Mouse (Mus musculus) stomach, embryonic 14.5 days (tissue): Measurements from ENCODE around the gene Cfp. TPM values are rescaled to one million over a fixed set of nuclear protein-coding genes. Genes with fewer than 3 reads are reported as not detected.
A peak's percentile ranks its signal among the peaks of the same experiment; 100 is the strongest.

Experiments used
- ATAC-seq: fragments of 200-750 bp; cut with Nextera tagmentation; 2 replicates; pipeline ENCODE4 v1.8.0; 2017; ENCODE audit warnings: low read depth, moderate TSS enrichment; ENCODE audit not compliant: insufficient number of reproducible peaks, insufficient read depth, low FRiP score
- H3K27ac ChIP-seq: fragments of 300-500 bp; sonication (generic); 2 replicates; pipeline ENCODE4 v1.5.1; 2014; ENCODE audit warnings: mild to moderate bottlenecking, low read length, moderate library complexity, mixed read lengths
- H3K27me3 ChIP-seq: fragments of 300-500 bp; sonication (generic); 2 replicates; pipeline ENCODE4 v1.6.1; 2014; ENCODE audit warnings: low read length, control low read depth, mixed read lengths; ENCODE audit not compliant: control insufficient read depth, insufficient read depth
- H3K36me3 ChIP-seq: fragments of 300-500 bp; sonication (generic); 2 replicates; pipeline ENCODE4 v1.6.1; 2014; ENCODE audit warnings: mild to moderate bottlenecking, control low read depth, low read length, moderate library complexity, mixed read lengths; ENCODE audit not compliant: control insufficient read depth, insufficient read depth
- H3K4me1 ChIP-seq: fragments of 300-500 bp; sonication (generic); 2 replicates; pipeline ENCODE4 v1.6.1; 2014; ENCODE audit warnings: low read length, control low read depth, mixed read lengths; ENCODE audit not compliant: control insufficient read depth, insufficient read depth
- H3K4me2 ChIP-seq: fragments of 300-500 bp; sonication (generic); replicated peaks from 2 replicates; pipeline ENCODE4 v1.6.1; 2014; ENCODE audit warnings: low read depth, low read length, control low read depth
- H3K4me3 ChIP-seq: fragments of 300-500 bp; sonication (generic); 2 replicates; pipeline ENCODE4 v1.5.1; 2014; ENCODE audit warnings: low read depth, low read length, control low read depth
- H3K9ac ChIP-seq: fragments of 300-500 bp; sonication (generic); replicated peaks from 2 replicates; pipeline ENCODE4 v1.6.1; 2014; ENCODE audit warnings: low read depth, mild to moderate bottlenecking, control low read depth, low read length, moderate library complexity, mixed read lengths
- H3K9me3 ChIP-seq: fragments of 300-500 bp; sonication (generic); 2 replicates; pipeline ENCODE4 v1.6.1; 2016; ENCODE audit warnings: low read depth, low read length, control low read depth; ENCODE audit not compliant: control insufficient read depth
- WGBS: fragments of 180-500 bp; shearing (Covaris S2); extraction: QIAGEN DNeasy Blood & Tissue Kit; methylation state at CpG from one replicate; pipeline ENCODE4 v1.1.7; 2014; 5-methylcytosine and 5-hydroxymethylcytosine counted together
- polyA plus RNA-seq: library from polyadenylated mRNA; unstranded; fragments of >200 nt; fragmentation: Nextera tagmentation; extraction: Ambion mirVana; gene quantifications from 2 replicates; pipeline ENCODE4 v1.2.1, GENCODE M21; 2014

The Cfp gene
- polyA plus RNA-seq = 5.3 TPM in 2 replicates

GRCm38 (mm10) chrX:20931364-20931763, at the start of gene Cfp:
Gene Cfp, minus strand, starts transcription at chrX:20931555.
- Histone ChIP-seq H3K27ac (no peak within 1 kb of the TSS), H3K4me1 (no peaks in the 10 kb centered on the region), H3K36me3 (no peaks in the 10 kb centered on the region; the same call in 1 of the 2 replicates), H3K4me2 (no peak within 1 kb of the TSS), H3K4me3 (no peak within 1 kb of the TSS), H3K9me3 (no peaks in the 10 kb centered on the region), H3K9ac (no peak within 1 kb of the TSS), H3K27me3 (no peaks in the 10 kb centered on the region)
- 65% methylated on average over 1 of the region's 1 CpGs for WGBS
- no peak for ATAC-seq

- H3K36me3 ChIP-seq = no peaks in the 10 kb centered on the region
- H3K27ac ChIP-seq = no peak overlapping the region
- no peaks in the 10 kb centered on the region for H3K4me1 ChIP-seq
- no peak overlapping the region for H3K4me2 ChIP-seq
- no peaks in the 10 kb centered on the region for H3K9me3 ChIP-seq
- no peaks in the 10 kb centered on the region for H3K27me3 ChIP-seq
- ATAC-seq = no peak
- no peak overlapping the region for H3K9ac ChIP-seq
- WGBS = 76% methylated on average over 1 of the region's 1 CpGs
- H3K4me3 ChIP-seq = no peak overlapping the region
Observed at GRCm38 (mm10) chrX:20980901-20981300, 49.5 kb upstream of the Cfp start.

- Histone ChIP-seq H3K4me3 (peak within 1 kb of the TSS; percentile 45), H3K4me2 (peak within 1 kb of the TSS; percentile 36), H3K9me3 (no peaks in the 10 kb centered on the region), H3K4me1 (no peaks in the 10 kb centered on the region), H3K9ac (no peak within 1 kb of the TSS), H3K27ac (peak within 1 kb of the TSS; percentile 67), H3K36me3 (peaks cover 2% of the 10 kb centered on the region; the same call in 1 of the 2 replicates), H3K27me3 (no peaks in the 10 kb centered on the region)
- ATAC-seq = peak; percentile 95
- WGBS = 17% methylated on average over 57 of the region's 57 CpGs
Observed at GRCm38 (mm10) chrX:20961477-20962378, 30.4 kb upstream of the Cfp start, which contains the start of gene Uxt. Gene Uxt, minus strand, starts transcription at chrX:20962017.

GRCm38 (mm10) chrX:20950191-20950880, 19.0 kb upstream of the Cfp start, which contains the start of gene Elk1:
Gene Elk1, minus strand, starts transcription at chrX:20950608.
- H3K36me3 ChIP-seq = no peaks in the 10 kb centered on the region

GRCm38 (mm10) chrX:20946055-20946454, 14.7 kb upstream of the Cfp start:
- no peaks in the 10 kb centered on the region for H3K27me3 ChIP-seq
- H3K9ac ChIP-seq = no peak overlapping the region
- WGBS = 14% methylated on average over 4 of the region's 4 CpGs
- H3K27ac ChIP-seq = no peak overlapping the region
- no peaks in the 10 kb centered on the region for H3K9me3 ChIP-seq
- no peaks in the 10 kb centered on the region for H3K36me3 ChIP-seq
- no peaks in the 10 kb centered on the region for H3K4me1 ChIP-seq
- no peak overlapping the region for H3K4me3 ChIP-seq
- no peak overlapping the region for H3K4me2 ChIP-seq
- ATAC-seq = no peak

More at GRCm38 (mm10) chrX:20950191-20950880, 19.0 kb upstream of the Cfp start, which contains the start of gene Elk1:
- H3K9me3 ChIP-seq = no peaks in the 10 kb centered on the region
- H3K9ac ChIP-seq = no peak within 1 kb of the TSS; the same call in 1 of the 2 replicates
- H3K4me3 ChIP-seq = peak within 1 kb of the TSS; percentile 55
- peak within 1 kb of the TSS; percentile 42 for H3K4me2 ChIP-seq
- peak; percentile 97 for ATAC-seq
- H3K4me1 ChIP-seq = no peaks in the 10 kb centered on the region
- H3K27ac ChIP-seq = no peak within 1 kb of the TSS
- H3K27me3 ChIP-seq = no peaks in the 10 kb centered on the region
- 15% methylated on average over 30 of the region's 30 CpGs for WGBS

GRCm38 (mm10) chrX:20931963-20932362, 608 bp upstream of the Cfp start:
- H3K27me3 ChIP-seq = no peaks in the 10 kb centered on the region
- ATAC-seq = no peak
- no peaks in the 10 kb centered on the region; the same call in 1 of the 2 replicates for H3K36me3 ChIP-seq
- H3K9me3 ChIP-seq = no peaks in the 10 kb centered on the region
- WGBS = 90% methylated on average over 1 of the region's 1 CpGs
- no peak overlapping the region for H3K9ac ChIP-seq
- no peak overlapping the region for H3K4me2 ChIP-seq
- no peaks in the 10 kb centered on the region for H3K4me1 ChIP-seq
- H3K4me3 ChIP-seq = no peak overlapping the region
- no peak overlapping the region for H3K27ac ChIP-seq

- ATAC-seq = no peak
Observed at GRCm38 (mm10) chrX:20929859-20930258, 1.5 kb downstream of the Cfp start.

GRCm38 (mm10) chrX:20924976-20925375, 6.4 kb downstream of the Cfp start:
- Histone ChIP-seq H3K4me1 (no peaks in the 10 kb centered on the region), H3K27ac (no peak overlapping the region), H3K9me3 (no peaks in the 10 kb centered on the region), H3K36me3 (no peaks in the 10 kb centered on the region; the same call in 1 of the 2 replicates), H3K4me2 (no peak overlapping the region), H3K9ac (no peak overlapping the region), H3K4me3 (no peak overlapping the region), H3K27me3 (no peaks in the 10 kb centered on the region)
- ATAC-seq = no peak

More at GRCm38 (mm10) chrX:20929859-20930258, 1.5 kb downstream of the Cfp start:
- H3K36me3 ChIP-seq = no peaks in the 10 kb centered on the region; the same call in 1 of the 2 replicates
- no peak overlapping the region for H3K4me2 ChIP-seq
- no peak overlapping the region for H3K9ac ChIP-seq
- no peak overlapping the region for H3K4me3 ChIP-seq
- no peaks in the 10 kb centered on the region for H3K27me3 ChIP-seq
- H3K27ac ChIP-seq = no peak overlapping the region
- WGBS = 86% methylated on average over 1 of the region's 1 CpGs
- no peaks in the 10 kb centered on the region for H3K4me1 ChIP-seq
- H3K9me3 ChIP-seq = no peaks in the 10 kb centered on the region
